Mouse (Mus musculus) gastrocnemius, postnatal 10 days (tissue): Measurements from ENCODE around the gene Thap4. TPM values are rescaled to one million over a fixed set of nuclear protein-coding genes. Genes with fewer than 3 reads are reported as not detected.

ENCODE experiments used
- total RNA-seq, 2 experiments: library from RNA; stranded (reverse); gene quantifications; 2 replicates each; pipeline ENCODE4 v1.2.3; 2021

Gene Thap4
- total RNA-seq, 2 experiments from 2014 or later = 32.3 to 38.8 TPM

Other genes starting within 250 kb of the Thap4 start
- 10 to 100 TPM; 14.9 to 18.4 TPM for gene Farp2, start 242.8 kb downstream of the Thap4 start, total RNA-seq
- 100 to 1,000 TPM in 1 of 2 experiments, 10 to 100 TPM in 1; 98.8 to 104 TPM for gene Stk25, start 96.2 kb downstream of the Thap4 start, total RNA-seq
- 1 to 10 TPM; 5.6 to 6.4 TPM for gene Bok, start 69.2 kb downstream of the Thap4 start, total RNA-seq
- 10 to 100 TPM; 32.3 to 41.2 TPM for gene Atg4b, start 3.4 kb downstream of the Thap4 start, total RNA-seq
- 10 to 100 TPM; 33.4 to 40.5 TPM for gene Dtymk, start 47.1 kb upstream of the Thap4 start, total RNA-seq
- gene Ing5, start 49.1 kb upstream of the Thap4 start, total RNA-seq = 1 to 10 TPM; 4.8 to 5.7 TPM
- gene D2hgdh, start 70.0 kb upstream of the Thap4 start, total RNA-seq = 10 to 100 TPM; 19.5 to 24.4 TPM
- not detected for gene Gal3st2, start 106.4 kb upstream of the Thap4 start, total RNA-seq
- under 1 TPM; 0.12 to 0.14 TPM for gene Gal3st2b, start 163.4 kb upstream of the Thap4 start, total RNA-seq
- under 1 TPM in 1 of 2 experiments, not detected in 1; 0.07 TPM for gene Gal3st2c, start 235.6 kb upstream of the Thap4 start, total RNA-seq